Mouse (Mus musculus) thymus, adult 2 months (tissue): ENCODE data around the gene Rhbdd1.

Experiments
- CTCF ChIP-seq: fragments of 200-500 bp; IDR thresholded peaks from 2 replicates; pipeline ENCODE4 v1.5.1; 2012; ENCODE audit warnings: mild to moderate bottlenecking, control low read depth, low read length, moderate library complexity, borderline replicate concordance; ENCODE audit not compliant: control insufficient read depth, poor library complexity, insufficient read depth; ENCODE audit errors: extremely low read depth
- POLR2A ChIP-seq: fragments of 200-500 bp; IDR thresholded peaks from 2 replicates; pipeline ENCODE4 v1.6.1; 2012; ENCODE audit warnings: mild to moderate bottlenecking, low read length, control low read depth, moderate library complexity; ENCODE audit not compliant: control insufficient read depth, poor library complexity, insufficient read depth; ENCODE audit errors: extremely low read depth

DNA sequence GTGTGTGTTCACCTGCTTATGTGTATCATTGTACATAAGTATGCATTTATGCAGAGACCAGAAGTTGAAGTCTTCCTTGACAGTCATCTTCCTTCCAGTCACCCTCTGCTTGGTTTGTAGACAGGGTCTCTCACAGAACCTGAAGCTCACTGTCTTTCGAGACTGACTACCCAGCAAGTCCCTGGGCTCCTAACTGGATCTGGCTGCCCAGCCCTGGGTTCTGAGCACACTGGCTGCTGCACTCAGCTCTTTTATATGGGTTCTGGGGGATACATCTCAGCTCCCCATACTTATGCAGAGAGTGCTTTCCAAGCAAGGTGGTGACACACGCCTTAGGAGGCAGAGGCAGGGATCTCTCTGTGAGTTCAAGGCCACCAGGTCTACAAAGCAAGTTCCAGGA, 143.7 kb downstream of the Rhbdd1 start:
- no peak for TF ChIP-seq CTCF
- TF ChIP-seq POLR2A = no peak
